Mouse (Mus musculus) hindbrain, postnatal 0 days (tissue): ENCODE measurements around the gene Cdk18. TPM values are rescaled to one million over a fixed set of nuclear protein-coding genes. Genes with fewer than 3 reads are reported as not detected.

Experiments
- ATAC-seq: fragments of 200-750 bp; cut with Nextera tagmentation; 2 replicates; pipeline ENCODE4 v1.8.0; 2017; ENCODE audit warnings: mild to moderate bottlenecking, moderate TSS enrichment, moderate library complexity
- DNase-seq: peaks from one replicate; pipeline ENCODE4 v3.0.0-alpha.2; 2015; ENCODE audit warnings: low spot score
- H3K27ac ChIP-seq: fragments of 300-500 bp; sonication (generic); 2 replicates; pipeline ENCODE4 v1.5.1; 2014; ENCODE audit warnings: mild to moderate bottlenecking
- H3K27me3 ChIP-seq: fragments of 300-500 bp; sonication (generic); 2 replicates; pipeline ENCODE4 v1.6.1; 2014; ENCODE audit warnings: low read length, mixed read lengths; ENCODE audit not compliant: insufficient read depth
- H3K36me3 ChIP-seq: fragments of 300-500 bp; sonication (generic); 2 replicates; pipeline ENCODE4 v1.6.1; 2014; ENCODE audit warnings: low read length, mixed read lengths; ENCODE audit not compliant: insufficient read depth
- H3K4me1 ChIP-seq: fragments of 300-500 bp; sonication (generic); 2 replicates; pipeline ENCODE4 v1.6.1; 2014; ENCODE audit warnings: antibody characterized with exemption, low read length, mixed read lengths; ENCODE audit not compliant: insufficient read depth
- H3K4me2 ChIP-seq: fragments of 300-500 bp; sonication (generic); 2 replicates; pipeline ENCODE4 v1.6.1; 2014; ENCODE audit warnings: low read depth, mild to moderate bottlenecking, low read length, moderate library complexity, mixed read lengths
- H3K4me3 ChIP-seq: fragments of 300-500 bp; sonication (generic); 2 replicates; pipeline ENCODE4 v1.5.1; 2014; ENCODE audit warnings: low read length
- H3K9ac ChIP-seq: fragments of 300-500 bp; sonication (generic); replicated peaks from 2 replicates; pipeline ENCODE4 v1.6.1; 2014; ENCODE audit warnings: mild to moderate bottlenecking, low read length, moderate library complexity, mixed read lengths
- H3K9me3 ChIP-seq: fragments of 300-500 bp; sonication (generic); 2 replicates; pipeline ENCODE4 v1.6.1; 2016; ENCODE audit warnings: low read length, mixed read lengths
- CTCF ChIP-seq: IDR thresholded peaks from 2 replicates; pipeline ENCODE4 v1.5.1; 2016; ENCODE audit warnings: antibody characterized with exemption, control low read depth, low read depth
- WGBS: fragments of 180-500 bp; shearing (Covaris S2); extraction: QIAGEN DNeasy Blood & Tissue Kit; methylation state at CpG from one replicate; pipeline ENCODE4 v1.1.7; 2014; 5-methylcytosine and 5-hydroxymethylcytosine counted together
- polyA plus RNA-seq: library from polyadenylated mRNA; unstranded; fragments of >200 nt; fragmentation: Nextera tagmentation; extraction: Ambion mirVana; gene quantifications from 2 replicates; pipeline ENCODE4 v1.2.1, GENCODE M21; 2015
- total RNA-seq: library from RNA; depleted of rRNA; stranded (reverse); fragments of >200 nt; gene quantifications from 2 replicates; pipeline ENCODE4 v1.2.3, GENCODE M21; 2014; rRNA removed

The Cdk18 gene
- total and polyA plus RNA-seq, 2 experiments from 2014 or later: 1.6 to 4.1 TPM

DNA sequence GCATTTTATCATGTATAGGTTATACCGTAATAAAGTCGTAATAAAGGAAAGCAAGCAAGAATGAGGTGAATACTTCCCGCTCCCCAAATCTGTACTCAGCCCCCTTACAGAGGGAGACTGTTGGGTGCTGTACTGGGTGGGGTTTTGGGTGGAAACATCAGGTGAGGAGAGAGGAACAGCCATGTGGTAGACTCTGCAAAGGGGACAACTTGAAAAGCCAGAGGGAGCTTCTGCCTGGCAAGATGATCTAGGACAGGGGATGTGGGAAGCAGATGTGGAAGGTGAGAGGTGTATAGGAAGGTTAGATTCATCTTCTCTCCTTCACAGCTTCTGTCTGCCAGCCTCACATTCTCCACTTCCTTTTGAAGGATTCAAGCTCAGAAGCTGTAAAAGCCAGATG lies 68.8 kb downstream of the Cdk18 start:
- H3K36me3 ChIP-seq: no peaks in the 10 kb centered on the region
- WGBS: 81% methylated on average over 3 of the region's 3 CpGs
- DNase-seq (no peak), ATAC-seq (no peak)
- H3K9ac ChIP-seq: no peak overlapping the region
- TF ChIP-seq CTCF: no peak
- 0 out of 2 replicates have a peak, but pooled peaks cover 5% of the 10 kb centered on the region for H3K4me1 ChIP-seq
- no peak overlapping the region for H3K4me3 ChIP-seq
- no peaks in the 10 kb centered on the region for H3K9me3 ChIP-seq
- H3K27ac ChIP-seq: no peak overlapping the region
- no peaks in the 10 kb centered on the region for H3K27me3 ChIP-seq
- H3K4me2 ChIP-seq: no peak overlapping the region

DNA sequence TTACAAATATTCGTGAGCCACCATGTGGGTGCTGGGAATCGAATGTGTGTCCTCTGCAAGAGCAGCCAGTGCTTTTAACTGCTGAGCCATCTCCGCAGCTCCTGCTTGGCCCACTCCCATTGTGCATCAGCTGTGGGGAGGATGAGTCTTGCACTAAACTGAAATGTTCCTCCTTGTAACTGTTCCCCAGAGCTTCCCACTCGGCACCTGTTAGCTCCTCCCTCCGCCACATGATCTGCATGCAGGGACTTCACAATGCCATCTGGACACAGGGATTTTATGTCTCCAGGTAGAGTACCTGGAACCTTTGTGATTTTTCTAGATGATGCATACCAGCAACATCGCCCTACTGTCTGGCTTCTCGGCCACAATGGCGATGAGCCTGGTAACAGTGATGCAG lies 70.0 kb downstream of the Cdk18 start:
- no peak for TF ChIP-seq CTCF
- WGBS: 85% methylated on average over 8 of the region's 8 CpGs
- Histone ChIP-seq H3K4me2 (no peak overlapping the region), H3K36me3 (no peaks in the 10 kb centered on the region), H3K4me3 (no peak overlapping the region), H3K27me3 (no peaks in the 10 kb centered on the region), H3K9me3 (no peaks in the 10 kb centered on the region), H3K9ac (no peak overlapping the region), H3K4me1 (0 out of 2 replicates have a peak, but pooled peaks cover 5% of the 10 kb centered on the region), H3K27ac (no peak overlapping the region)
- no peak for DNase-seq
- no peak for ATAC-seq

DNA sequence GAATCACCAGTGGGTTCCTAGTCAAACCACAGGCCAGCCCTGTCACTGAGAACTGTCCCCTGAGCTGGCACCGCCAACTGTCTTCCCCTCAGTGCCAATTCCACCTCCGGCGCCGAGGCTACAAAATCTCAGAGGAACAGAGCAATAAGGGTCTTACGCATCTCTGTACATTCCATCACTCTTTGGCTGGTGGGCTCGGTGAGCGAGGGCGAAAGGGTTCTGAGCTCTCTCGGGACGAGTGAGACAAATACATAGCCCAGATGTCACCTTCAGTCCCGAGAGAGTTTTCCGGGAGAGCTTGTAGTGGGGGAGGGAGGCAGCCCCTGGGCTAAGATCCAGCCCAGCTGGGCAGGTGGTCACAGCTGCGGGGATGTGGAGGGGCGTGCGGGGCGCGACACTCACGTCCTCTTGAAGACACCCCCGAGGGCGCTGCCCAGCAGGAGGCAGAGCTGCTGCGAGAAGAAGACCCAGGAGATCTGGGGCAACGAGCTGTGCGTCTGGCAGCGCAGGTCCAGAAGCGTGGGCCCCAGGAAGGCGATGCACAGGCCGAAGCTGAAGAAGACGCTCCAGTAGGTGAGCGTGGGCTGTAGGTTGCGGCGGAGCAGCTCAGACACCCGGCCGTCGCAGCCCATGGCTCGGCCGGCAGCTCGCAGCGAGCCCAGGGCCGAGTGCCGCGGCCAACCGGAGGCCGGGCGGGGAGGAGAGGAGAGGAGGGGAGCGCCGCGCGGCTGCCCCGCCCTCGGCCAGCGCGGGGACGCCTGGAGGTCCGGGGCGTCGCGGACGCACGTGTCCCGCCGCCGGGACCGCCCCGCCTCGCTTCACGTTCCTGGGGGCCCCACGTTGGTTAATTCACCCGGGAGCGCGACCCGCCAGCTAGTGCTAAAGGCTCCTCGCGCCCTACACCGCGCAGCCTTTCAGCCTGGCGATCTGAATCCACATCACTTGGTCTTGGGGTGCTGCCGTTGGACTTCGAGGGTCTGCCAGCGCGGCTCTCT lies 71.9 kb downstream of the Cdk18 start, which contains the start of gene Mfsd4a:
Gene Mfsd4a, minus strand, starts transcription at position 802 of the 995 bp plus-strand sequence.
- 1% methylated on average over 65 of the region's 80 CpGs for WGBS
- Histone ChIP-seq H3K9ac (peak within 1 kb of the TSS; percentile 60), H3K9me3 (no peaks in the 10 kb centered on the region), H3K4me3 (peak within 1 kb of the TSS; percentile 52), H3K27ac (0 out of 2 replicates have a peak within 1 kb of the TSS, but pooled peaks have one; percentile 26), H3K27me3 (no peaks in the 10 kb centered on the region), H3K36me3 (no peaks in the 10 kb centered on the region), H3K4me1 (0 out of 2 replicates have a peak, but pooled peaks cover 5% of the 10 kb centered on the region), H3K4me2 (peak within 1 kb of the TSS; percentile 95)
- TF ChIP-seq CTCF: peak; percentile 26; the same call in 1 of the 2 replicates
- ATAC-seq: peak; percentile 77
- peak; percentile 49 for DNase-seq

DNA sequence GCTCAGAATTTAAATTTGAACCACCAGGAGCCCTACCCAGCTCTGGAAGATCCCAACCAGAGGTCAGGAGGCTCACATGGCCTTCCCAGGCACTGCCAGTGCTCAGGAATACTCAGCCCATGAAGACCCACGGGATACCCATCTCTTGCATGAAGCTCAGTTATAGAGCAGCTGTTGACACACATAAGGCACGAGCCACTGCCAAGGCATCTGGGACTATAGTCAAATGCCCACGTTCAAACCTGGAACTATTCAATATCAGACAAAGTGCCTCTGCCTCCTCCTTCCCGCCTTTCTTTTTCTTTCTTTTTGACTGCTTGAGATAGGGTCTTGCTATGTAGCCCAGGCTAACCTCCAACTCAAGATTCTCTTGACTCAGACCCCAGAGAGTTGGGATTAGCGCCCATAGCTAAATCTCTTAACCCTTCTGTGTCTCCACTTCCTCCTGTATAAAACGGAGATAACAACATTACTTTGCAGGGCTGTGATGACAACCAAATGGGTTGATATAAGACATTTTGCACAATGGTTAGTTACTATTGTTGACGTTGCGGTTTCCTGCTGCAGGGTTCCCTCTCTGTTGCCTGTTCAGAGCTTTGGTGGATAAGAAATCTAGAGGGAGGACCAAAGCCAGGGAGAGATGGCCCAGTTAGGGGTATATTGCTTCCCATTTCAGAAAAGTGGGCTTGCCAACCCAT lies 73.9 kb downstream of the Cdk18 start:
- no peak overlapping the region for H3K4me2 ChIP-seq
- TF ChIP-seq CTCF: no peak
- 0 out of 2 replicates have a peak, but pooled peaks cover 5% of the 10 kb centered on the region for H3K4me1 ChIP-seq
- DNase-seq (no peak), ATAC-seq (no peak)
- H3K27ac ChIP-seq: no peak overlapping the region
- no peaks in the 10 kb centered on the region for H3K36me3 ChIP-seq
- 75% methylated on average over 8 of the region's 8 CpGs for WGBS
- H3K27me3 ChIP-seq: no peaks in the 10 kb centered on the region
- no peak overlapping the region for H3K9ac ChIP-seq
- H3K4me3 ChIP-seq: no peak overlapping the region
- no peaks in the 10 kb centered on the region for H3K9me3 ChIP-seq

DNA sequence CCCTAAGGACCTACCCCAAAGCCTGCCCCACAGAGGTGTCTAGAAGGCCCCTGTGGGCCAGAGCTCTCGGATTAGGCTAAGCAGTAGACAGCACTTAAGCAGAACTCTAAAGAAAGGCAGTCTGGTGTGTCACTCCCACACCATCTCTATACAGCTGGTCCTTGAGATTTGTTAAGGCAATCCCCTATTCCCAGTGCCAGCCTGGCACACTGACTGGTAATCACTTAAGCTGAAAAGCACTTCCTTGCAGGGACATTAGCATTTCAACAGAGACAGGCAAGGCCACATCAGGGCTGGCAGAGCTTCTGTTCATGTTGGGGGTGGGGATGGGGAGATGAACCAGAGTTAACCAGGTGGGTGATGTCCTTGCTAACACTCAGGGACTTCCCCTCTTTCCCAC lies 74.5 kb downstream of the Cdk18 start:
- peak; percentile 27 for DNase-seq
- Histone ChIP-seq H3K4me3 (no peak overlapping the region), H3K9me3 (no peaks in the 10 kb centered on the region), H3K36me3 (no peaks in the 10 kb centered on the region), H3K27ac (no peak overlapping the region), H3K27me3 (no peaks in the 10 kb centered on the region), H3K9ac (no peak overlapping the region), H3K4me1 (0 out of 2 replicates have a peak, but pooled peaks cover 5% of the 10 kb centered on the region), H3K4me2 (no peak overlapping the region)
- no peak for TF ChIP-seq CTCF
- no peak for ATAC-seq
- 46% methylated on average over 1 of the region's 1 CpGs for WGBS

DNA sequence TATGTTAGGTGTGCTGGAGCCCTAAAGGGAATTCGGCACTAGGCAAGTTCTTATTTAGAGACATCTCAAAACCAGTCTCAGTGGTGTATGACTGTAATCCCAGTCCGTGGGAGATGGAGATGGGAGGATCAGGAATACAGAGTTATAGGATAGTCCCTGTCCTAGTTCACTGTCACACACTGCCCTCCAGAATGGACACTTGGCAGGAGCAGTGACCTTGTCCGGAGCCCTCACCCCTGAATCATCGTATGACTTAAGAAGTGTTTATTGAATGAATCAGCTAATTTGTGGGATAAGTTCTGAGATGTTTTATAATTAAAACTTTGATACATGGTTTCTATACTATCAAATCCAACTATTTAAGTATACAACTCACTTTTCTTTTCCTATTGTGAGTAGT lies 76.4 kb downstream of the Cdk18 start:
- Histone ChIP-seq H3K4me2 (no peak overlapping the region), H3K9me3 (no peaks in the 10 kb centered on the region), H3K36me3 (no peaks in the 10 kb centered on the region), H3K4me3 (no peak overlapping the region), H3K4me1 (0 out of 2 replicates have a peak, but pooled peaks cover 5% of the 10 kb centered on the region), H3K9ac (no peak overlapping the region), H3K27ac (no peak overlapping the region), H3K27me3 (no peaks in the 10 kb centered on the region)
- 84% methylated on average over 4 of the region's 4 CpGs for WGBS
- DNase-seq (no peak), ATAC-seq (no peak)
- TF ChIP-seq CTCF: no peak

Other genes starting within 250 kb of the Cdk18 start
- 88.9 and 105 TPM in 2 replicates for gene Nucks1, start 229.2 kb downstream of the Cdk18 start, total RNA-seq
- 54.1 and 58.0 TPM in 2 replicates for gene Nucks1, start 229.2 kb downstream of the Cdk18 start, polyA plus RNA-seq
- gene Slc45a3, start 176.7 kb downstream of the Cdk18 start, total RNA-seq: 1.3 and 2.0 TPM in 2 replicates
- gene Slc45a3, start 176.7 kb downstream of the Cdk18 start, polyA plus RNA-seq: 0.28 and 0.37 TPM in 2 replicates
- gene Elk4, start 132.1 kb downstream of the Cdk18 start, total RNA-seq: 18.8 and 22.4 TPM in 2 replicates
- 8.0 and 8.2 TPM in 2 replicates for gene Elk4, start 132.1 kb downstream of the Cdk18 start, polyA plus RNA-seq
- 5.8 and 10.2 TPM in 2 replicates for gene Mfsd4a, start 71.6 kb downstream of the Cdk18 start, total RNA-seq
- gene Mfsd4a, start 71.6 kb downstream of the Cdk18 start, polyA plus RNA-seq: 8.4 and 9.1 TPM in 2 replicates
- 10.9 and 16.6 TPM in 2 replicates for gene Lemd1, start 51.7 kb upstream of the Cdk18 start, total RNA-seq
- 7.9 and 9.0 TPM in 2 replicates for gene Lemd1, start 51.7 kb upstream of the Cdk18 start, polyA plus RNA-seq
- 2.0 and 4.8 TPM in 2 replicates for gene AC124108.1, start 51.8 kb upstream of the Cdk18 start, total RNA-seq
- 0.50 and 0.70 TPM in 2 replicates for gene AC124108.1, start 51.8 kb upstream of the Cdk18 start, polyA plus RNA-seq
- gene Gm10188, start 90.1 kb upstream of the Cdk18 start, total RNA-seq: not detected in 2 replicates
- gene Gm10188, start 90.1 kb upstream of the Cdk18 start, polyA plus RNA-seq: 0.28 TPM in 1 of 2 replicates, not detected in the other
- 23.0 and 26.0 TPM in 2 replicates for gene Klhdc8a, start 158.9 kb upstream of the Cdk18 start, total RNA-seq
- gene Klhdc8a, start 158.9 kb upstream of the Cdk18 start, polyA plus RNA-seq: 11.2 and 11.7 TPM in 2 replicates
- 6.2 and 7.7 TPM in 2 replicates for gene Nuak2, start 176.4 kb upstream of the Cdk18 start, total RNA-seq
- gene Nuak2, start 176.4 kb upstream of the Cdk18 start, polyA plus RNA-seq: 7.4 and 7.9 TPM in 2 replicates